Mouse (Mus musculus) embryonic fibroblast, embryonic 13.5 days (primary cell): ENCODE results near the gene Cebpb. TPM values are rescaled to one million over a fixed set of nuclear protein-coding genes. Genes with fewer than 3 reads are reported as not detected.

Source experiments
- H3K27ac ChIP-seq: 2 replicates; pipeline ENCODE4 v1.5.1; 2012; ENCODE audit warnings: low read length, control low read depth, inconsistent platforms; ENCODE audit not compliant: insufficient read depth
- H3K4me1 ChIP-seq: 2 replicates; pipeline ENCODE4 v1.6.1; 2011; ENCODE audit warnings: low read length; ENCODE audit not compliant: control insufficient read depth, insufficient read depth
- H3K4me3 ChIP-seq: 2 replicates; pipeline ENCODE4 v1.5.1; 2011; ENCODE audit warnings: mild to moderate bottlenecking, control low read depth, low read length; ENCODE audit not compliant: insufficient read depth
- CTCF ChIP-seq: IDR thresholded peaks from 2 replicates; pipeline ENCODE4 v1.5.1; 2011; ENCODE audit warnings: mild to moderate bottlenecking, control low read depth, low read length, moderate library complexity, borderline replicate concordance; ENCODE audit not compliant: insufficient read depth
- POLR2A ChIP-seq: IDR thresholded peaks from 2 replicates; pipeline ENCODE4 v1.6.1; 2011; ENCODE audit warnings: low read depth, mild to moderate bottlenecking, control low read depth, low read length, moderate library complexity
- polyA plus RNA-seq: library from polyadenylated mRNA; stranded (reverse); fragments of >200 nt; gene quantifications from 2 replicates; pipeline ENCODE4 v1.2.4, GENCODE M21; 2011; ENCODE audit warnings: low read depth; ENCODE audit not compliant: missing spikeins, insufficient read length

The Cebpb gene
- polyA plus RNA-seq, 1 experiment, result 44.0 TPM

- peaks cover 6% of the 10 kb centered on the region; the same call in 1 of the 2 replicates for H3K4me1 ChIP-seq
- no peak overlapping the region for H3K4me3 ChIP-seq
- H3K27ac ChIP-seq, result no peak overlapping the region
- TF ChIP-seq POLR2A (no peak), CTCF (no peak)
These were observed 33.7 kb upstream of the Cebpb start for GRCm38 (mm10) chr2:167654911-167655600.

DNA sequence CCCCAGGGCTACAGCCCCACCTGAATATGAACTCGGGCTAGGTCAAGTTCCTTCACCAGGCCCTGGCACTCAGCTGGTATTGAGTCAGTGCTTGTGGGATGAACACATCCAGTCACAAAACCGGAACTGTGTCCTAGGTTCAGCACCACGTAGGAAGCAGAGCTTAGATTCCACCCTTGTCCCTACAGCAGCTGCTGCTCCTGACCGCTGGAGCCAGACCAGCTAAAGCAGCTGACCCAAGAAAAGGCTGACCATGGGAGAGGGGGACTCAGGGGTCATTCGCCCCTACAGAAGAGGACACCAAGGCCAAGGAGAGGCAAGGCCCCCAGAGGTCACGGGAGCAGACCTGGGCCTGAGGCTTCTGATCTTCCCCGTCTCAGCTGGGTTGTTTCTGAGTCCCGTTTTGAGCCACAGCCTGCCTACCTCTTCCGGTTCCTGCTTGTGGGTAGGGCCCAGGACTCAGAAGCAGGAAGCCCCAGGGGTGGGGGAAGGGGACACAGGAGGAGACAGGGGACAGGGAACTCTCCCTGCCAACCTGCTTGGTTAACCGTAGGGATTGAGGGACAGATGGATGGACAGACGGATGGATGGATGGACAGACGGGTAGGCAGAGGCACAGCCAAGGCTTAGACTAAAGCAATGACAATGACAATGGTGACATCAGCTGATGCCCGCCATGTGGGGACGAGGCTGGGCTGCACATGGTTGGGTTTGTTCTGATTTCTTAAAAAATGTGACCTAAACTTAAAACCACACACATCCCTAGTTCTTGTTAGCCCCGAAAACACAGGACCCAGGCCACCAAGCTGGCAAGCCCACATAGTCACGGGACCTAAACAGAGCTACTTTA lies 31.9 kb upstream of the Cebpb start:
- H3K27ac ChIP-seq, result no peak overlapping the region
- peaks cover 6% of the 10 kb centered on the region; the same call in 1 of the 2 replicates for H3K4me1 ChIP-seq
- no peak for TF ChIP-seq CTCF
- no peak for TF ChIP-seq POLR2A
- H3K4me3 ChIP-seq, result no peak overlapping the region

DNA sequence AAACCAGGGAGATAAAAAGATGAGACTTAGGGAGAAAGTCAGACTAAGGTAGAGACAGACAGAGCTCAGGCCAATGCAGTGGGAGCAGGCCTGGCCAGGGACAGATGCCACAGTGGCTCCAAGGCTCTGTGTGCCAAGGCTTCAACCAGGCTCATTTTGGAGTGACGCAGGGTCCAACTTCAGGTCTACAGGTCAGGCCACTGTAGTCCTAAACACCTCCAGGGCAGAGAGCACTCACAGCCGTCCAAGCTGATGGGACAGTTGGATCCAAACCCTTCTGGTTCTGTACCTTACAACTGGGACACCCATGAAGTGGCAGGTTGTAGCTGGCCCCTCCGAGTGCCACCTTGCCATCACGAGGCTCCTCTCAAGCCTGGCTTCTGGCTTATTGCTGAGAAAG lies 30.7 kb upstream of the Cebpb start:
- no peak overlapping the region for H3K27ac ChIP-seq
- peaks cover 6% of the 10 kb centered on the region; the same call in 1 of the 2 replicates for H3K4me1 ChIP-seq
- no peak for TF ChIP-seq POLR2A
- no peak for TF ChIP-seq CTCF
- no peak overlapping the region for H3K4me3 ChIP-seq

DNA sequence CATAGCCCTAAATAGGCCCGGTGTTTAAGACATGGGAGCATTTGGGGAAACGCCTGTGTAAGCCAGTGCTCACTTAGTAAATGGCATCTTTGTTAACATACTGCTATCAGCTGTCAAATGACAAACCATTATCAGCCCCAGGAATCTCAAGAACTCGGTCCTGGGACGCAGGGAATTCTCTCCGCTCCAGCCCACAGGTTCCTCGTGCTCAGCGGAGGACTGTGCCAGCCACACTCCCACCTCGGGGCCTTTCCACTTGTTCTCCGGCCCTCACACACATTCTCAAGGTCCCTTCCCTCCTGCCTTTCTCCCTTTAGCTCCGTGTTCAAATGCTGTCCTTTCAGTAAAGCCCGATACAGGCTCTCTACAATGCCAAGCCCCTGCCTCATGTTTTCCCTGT lies 30.0 kb upstream of the Cebpb start:
- Histone ChIP-seq H3K4me1 (peaks cover 6% of the 10 kb centered on the region; the same call in 1 of the 2 replicates), H3K27ac (no peak overlapping the region), H3K4me3 (no peak overlapping the region)
- TF ChIP-seq CTCF, result no peak
- TF ChIP-seq POLR2A, result no peak

DNA sequence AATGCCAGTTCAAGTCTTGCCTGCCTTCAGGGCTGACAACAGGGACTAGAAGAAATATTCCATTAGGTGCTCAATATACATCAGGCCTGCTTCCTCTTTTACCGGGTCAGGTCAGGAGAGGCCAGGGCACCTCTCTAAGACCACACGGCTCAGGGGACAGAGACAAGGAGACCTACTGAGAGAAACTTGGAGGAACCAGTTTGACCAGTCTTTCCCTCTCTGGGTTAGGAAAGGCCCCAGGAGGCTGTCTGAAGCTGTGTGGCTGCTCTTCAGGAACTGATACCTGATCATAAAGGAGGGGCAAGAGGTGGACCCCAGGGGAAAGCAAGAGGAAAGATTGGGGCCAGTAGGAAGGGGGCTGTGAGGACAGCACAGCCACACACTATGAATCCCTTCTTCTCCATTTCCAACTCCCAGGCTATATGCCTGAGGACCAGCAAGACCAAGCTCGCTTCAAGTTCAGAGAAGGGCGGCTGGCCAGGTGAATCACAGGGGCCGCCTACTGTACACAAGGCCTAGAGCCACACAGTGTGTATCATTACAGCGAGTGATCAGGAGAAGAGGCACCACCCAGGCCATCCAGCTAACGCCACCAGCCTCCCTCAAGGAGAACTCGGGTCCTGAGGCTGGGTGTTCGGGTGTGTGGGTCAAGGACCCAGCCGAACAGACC lies 29.4 kb upstream of the Cebpb start:
- Histone ChIP-seq H3K4me1 (peaks cover 6% of the 10 kb centered on the region; the same call in 1 of the 2 replicates), H3K4me3 (peak overlapping the region; percentile 92), H3K27ac (no peak overlapping the region)
- no peak for TF ChIP-seq CTCF
- no peak for TF ChIP-seq POLR2A

DNA sequence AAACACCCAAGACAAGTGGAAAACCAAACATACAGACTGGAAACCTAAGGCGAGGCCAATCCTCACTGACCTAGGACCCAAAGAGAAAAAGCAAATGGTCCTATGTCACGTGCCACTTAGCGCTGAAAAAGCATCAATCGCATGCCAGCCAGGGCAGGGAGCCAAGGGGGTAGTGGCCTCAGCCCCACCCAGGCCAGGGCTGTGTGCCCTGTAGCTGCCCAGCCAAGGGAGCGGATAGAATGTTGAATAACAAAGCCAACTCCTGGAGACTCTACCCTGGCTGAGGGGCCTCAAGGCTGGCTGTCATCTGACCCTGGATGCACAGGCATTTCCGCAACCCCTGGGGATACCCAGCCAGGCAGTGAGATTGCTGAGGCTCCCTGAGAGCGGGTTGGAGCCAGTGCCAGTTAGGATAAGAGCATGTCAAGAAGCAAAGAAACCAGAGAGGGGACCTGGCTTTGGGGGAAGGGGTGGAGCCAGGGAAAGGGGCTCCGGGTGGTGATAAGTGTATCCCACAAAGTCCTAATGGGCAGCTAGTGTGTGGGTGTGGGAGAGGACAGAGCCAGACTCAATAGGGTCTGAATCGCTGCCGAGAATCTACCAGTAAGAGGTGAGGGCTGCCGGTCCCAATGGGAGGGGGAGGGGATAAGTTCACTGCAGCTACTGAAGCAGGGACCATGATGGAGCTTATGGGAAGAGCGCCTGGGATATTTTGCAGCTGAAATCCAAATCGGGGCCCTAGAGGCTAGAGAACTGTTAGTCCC lies 28.7 kb upstream of the Cebpb start:
- Histone ChIP-seq H3K4me1 (peaks cover 6% of the 10 kb centered on the region; the same call in 1 of the 2 replicates), H3K27ac (no peak overlapping the region), H3K4me3 (peak overlapping the region; percentile 92)
- TF ChIP-seq CTCF (no peak), POLR2A (no peak)

DNA sequence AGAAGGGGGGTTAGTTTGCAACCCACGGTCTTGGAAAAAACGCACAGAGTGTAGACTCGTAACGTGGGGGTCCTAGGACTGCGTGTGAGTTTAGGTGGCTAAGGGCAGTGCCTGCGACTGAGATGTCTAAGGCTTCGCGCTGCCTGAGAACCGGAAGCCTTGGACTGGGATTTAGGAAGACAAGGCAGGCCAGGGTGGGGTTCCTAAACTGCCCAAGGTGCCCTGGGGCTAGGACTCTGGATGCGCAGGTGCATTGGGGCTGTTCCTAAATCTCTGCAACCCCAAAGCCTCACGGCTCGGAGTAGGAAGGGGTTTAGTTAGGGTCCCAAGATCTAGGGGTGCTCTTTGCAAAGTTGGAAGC lies 28.1 kb upstream of the Cebpb start:
- peaks cover 6% of the 10 kb centered on the region; the same call in 1 of the 2 replicates for H3K4me1 ChIP-seq
- H3K4me3 ChIP-seq, result peak overlapping the region; percentile 92
- no peak overlapping the region for H3K27ac ChIP-seq
- TF ChIP-seq POLR2A, result no peak
- TF ChIP-seq CTCF, result no peak

GRCm38 (mm10) chr2:167661270-167662203 lies 27.2 kb upstream of the Cebpb start, which contains the start of gene Gm20431:
TSS of gene Gm20431 (minus strand) at chr2:167661496.
- Histone ChIP-seq H3K4me1 (peaks cover 6% of the 10 kb centered on the region; the same call in 1 of the 2 replicates), H3K27ac (no peak within 1 kb of the TSS), H3K4me3 (peak within 1 kb of the TSS; percentile 92)
- TF ChIP-seq CTCF (no peak), POLR2A (peak; percentile 93)
